Mouse (Mus musculus) spleen, adult 2 months (tissue): ENCODE results near the gene Gcm1.

Experiments
- CTCF ChIP-seq: fragments of 200-500 bp; IDR thresholded peaks from 2 replicates; pipeline ENCODE4 v1.5.1; 2011; ENCODE audit warnings: mild to moderate bottlenecking, inconsistent platforms; ENCODE audit not compliant: insufficient read depth, insufficient read length, insufficient replicate concordance; ENCODE audit errors: extremely low read depth
- POLR2A ChIP-seq: fragments of 200-500 bp; IDR thresholded peaks from 2 replicates; pipeline ENCODE4 v1.6.1; 2011; ENCODE audit warnings: low read depth, low read length, inconsistent platforms

- TF ChIP-seq POLR2A, result no peak
- no peak for TF ChIP-seq CTCF
Measured at GRCm38 (mm10) chr9:78050452-78050970, 1.2 kb upstream of the Gcm1 start.
